Mouse (Mus musculus) embryonic fibroblast, embryonic 13.5 days (primary cell): Measurements from ENCODE around the gene Kirrel2.

Experiments used
- CTCF ChIP-seq: IDR thresholded peaks from 2 replicates; pipeline ENCODE4 v1.5.1; 2011; ENCODE audit warnings: mild to moderate bottlenecking, control low read depth, low read length, moderate library complexity, borderline replicate concordance; ENCODE audit not compliant: insufficient read depth
- POLR2A ChIP-seq: IDR thresholded peaks from 2 replicates; pipeline ENCODE4 v1.6.1; 2011; ENCODE audit warnings: low read depth, mild to moderate bottlenecking, control low read depth, low read length, moderate library complexity

GRCm38 (mm10) chr7:30434238-30434637 is 23.3 kb downstream of the Kirrel2 start:
- TF ChIP-seq CTCF (no peak), POLR2A (no peak)
